Mouse (Mus musculus) forebrain, embryonic 12.5 days (tissue): Measurements from ENCODE around the gene Siva1. TPM values are rescaled to one million over a fixed set of nuclear protein-coding genes. Genes with fewer than 3 reads are reported as not detected.
A peak's percentile ranks its signal among the peaks of the same experiment; 100 is the strongest.

Experiments
- ATAC-seq: fragments of 200-750 bp; cut with Nextera tagmentation; 2 replicates; pipeline ENCODE4 v1.8.0; 2017; ENCODE audit warnings: moderate TSS enrichment; ENCODE audit not compliant: low FRiP score
- H3K27ac ChIP-seq: fragments of 300-500 bp; sonication (generic); 2 replicates; pipeline ENCODE4 v1.5.1; 2016; ENCODE audit warnings: mild to moderate bottlenecking
- H3K27me3 ChIP-seq: fragments of 300-500 bp; sonication (generic); 2 replicates; pipeline ENCODE4 v1.6.1; 2016; ENCODE audit warnings: mild to moderate bottlenecking
- H3K36me3 ChIP-seq: fragments of 300-500 bp; sonication (generic); replicated peaks from 2 replicates; pipeline ENCODE4 v1.6.1; 2016; ENCODE audit warnings: mild to moderate bottlenecking
- H3K4me1 ChIP-seq: fragments of 300-500 bp; sonication (generic); 2 replicates; pipeline ENCODE4 v1.6.1; 2016
- H3K4me2 ChIP-seq: fragments of 300-500 bp; sonication (generic); 2 replicates; pipeline ENCODE4 v1.6.1; 2016; ENCODE audit warnings: mild to moderate bottlenecking, moderate library complexity
- H3K4me3 ChIP-seq: fragments of 300-500 bp; sonication (generic); replicated peaks from 2 replicates; pipeline ENCODE4 v1.5.1; 2016; ENCODE audit warnings: mild to moderate bottlenecking
- H3K9ac ChIP-seq: fragments of 300-500 bp; sonication (generic); 2 replicates; pipeline ENCODE4 v1.6.1; 2016; ENCODE audit warnings: mild to moderate bottlenecking
- H3K9me3 ChIP-seq: fragments of 300-500 bp; sonication (generic); 2 replicates; pipeline ENCODE4 v1.6.1; 2016
- WGBS: fragments of 180-500 bp; shearing (Covaris S2); methylation state at CpG from one replicate; pipeline ENCODE4 v1.1.7; 2016; 5-methylcytosine and 5-hydroxymethylcytosine counted together
- polyA plus RNA-seq: library from polyadenylated mRNA; unstranded; fragments of >200 nt; fragmentation: Nextera tagmentation; extraction: Ambion mirVana; gene quantifications from 2 replicates; pipeline ENCODE4 v1.2.1, GENCODE M21; 2016

Siva1 gene
- polyA plus RNA-seq, 1 experiment from 2014 or later = 173 TPM

DNA sequence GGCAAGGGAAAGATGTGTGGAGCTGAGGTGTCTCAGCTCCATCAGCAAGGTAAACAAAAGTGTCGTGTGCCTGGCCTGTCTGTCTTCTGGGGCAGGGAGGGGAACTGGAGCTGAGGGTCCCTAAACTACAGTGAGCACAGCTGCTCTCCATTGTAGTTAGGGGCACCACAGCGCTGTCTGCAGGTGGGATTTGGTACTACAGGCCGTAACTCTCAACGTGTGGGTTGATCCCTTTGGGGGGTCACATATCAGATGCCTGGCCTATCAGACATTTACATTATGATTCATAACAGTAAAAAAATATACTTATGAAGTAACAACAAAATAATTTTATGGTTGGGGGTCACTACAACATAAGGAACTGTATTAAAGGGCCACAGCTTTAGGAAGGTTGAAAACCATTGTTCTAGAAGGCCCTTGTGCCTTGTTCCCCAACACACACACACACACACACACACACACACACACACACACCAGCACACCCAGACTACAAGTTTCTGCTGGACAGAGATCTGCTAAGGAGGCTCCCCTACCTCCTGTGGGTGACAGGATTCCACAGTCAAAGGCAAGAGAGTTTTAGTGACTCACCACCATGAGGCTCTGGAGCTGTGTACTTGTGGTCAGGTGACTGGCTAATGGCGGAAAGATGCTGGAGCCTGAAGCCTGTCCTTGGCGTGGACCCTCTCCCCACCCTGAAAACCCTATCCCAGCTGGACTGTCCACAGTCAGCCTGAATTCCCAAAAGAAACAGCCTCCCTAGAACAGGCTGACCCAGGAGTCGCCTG is 17.2 kb upstream of the Siva1 start:
- Histone ChIP-seq H3K27ac (no peak overlapping the region), H3K9ac (no peak overlapping the region), H3K4me3 (no peak overlapping the region), H3K4me2 (no peak overlapping the region), H3K4me1 (peaks cover 10% of the 10 kb centered on the region), H3K9me3 (no peaks in the 10 kb centered on the region), H3K36me3 (no peaks in the 10 kb centered on the region), H3K27me3 (peaks cover 5% of the 10 kb centered on the region)
- 68% methylated on average over 7 of the region's 7 CpGs for WGBS
- ATAC-seq = no peak

DNA sequence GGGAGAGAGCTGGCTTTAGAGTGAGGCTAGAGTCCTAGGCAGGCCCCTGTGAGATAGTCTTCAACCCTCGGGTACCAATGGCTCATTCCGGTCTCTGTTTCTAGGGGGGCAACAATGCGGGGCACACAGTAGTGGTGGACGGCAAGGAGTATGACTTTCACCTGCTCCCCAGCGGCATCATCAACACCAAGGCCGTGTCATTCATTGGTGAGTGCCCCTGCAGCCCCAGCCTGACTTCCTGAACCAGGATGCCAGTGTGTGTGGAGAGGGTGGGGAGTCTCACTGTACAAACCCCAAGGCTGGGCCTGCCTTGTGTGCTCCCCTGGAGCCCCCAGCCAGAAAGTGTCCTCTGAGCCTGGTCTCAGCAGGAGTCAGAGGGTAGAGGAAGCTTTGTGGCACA is 16.3 kb upstream of the Siva1 start:
- Histone ChIP-seq H3K27ac (no peak overlapping the region), H3K4me3 (no peak overlapping the region), H3K9me3 (no peaks in the 10 kb centered on the region), H3K36me3 (no peaks in the 10 kb centered on the region), H3K4me1 (peaks cover 10% of the 10 kb centered on the region), H3K9ac (no peak overlapping the region), H3K27me3 (no peaks in the 10 kb centered on the region; the same call in 1 of the 2 replicates), H3K4me2 (no peak overlapping the region)
- no peak for ATAC-seq
- 92% methylated on average over 6 of the region's 6 CpGs for WGBS

DNA sequence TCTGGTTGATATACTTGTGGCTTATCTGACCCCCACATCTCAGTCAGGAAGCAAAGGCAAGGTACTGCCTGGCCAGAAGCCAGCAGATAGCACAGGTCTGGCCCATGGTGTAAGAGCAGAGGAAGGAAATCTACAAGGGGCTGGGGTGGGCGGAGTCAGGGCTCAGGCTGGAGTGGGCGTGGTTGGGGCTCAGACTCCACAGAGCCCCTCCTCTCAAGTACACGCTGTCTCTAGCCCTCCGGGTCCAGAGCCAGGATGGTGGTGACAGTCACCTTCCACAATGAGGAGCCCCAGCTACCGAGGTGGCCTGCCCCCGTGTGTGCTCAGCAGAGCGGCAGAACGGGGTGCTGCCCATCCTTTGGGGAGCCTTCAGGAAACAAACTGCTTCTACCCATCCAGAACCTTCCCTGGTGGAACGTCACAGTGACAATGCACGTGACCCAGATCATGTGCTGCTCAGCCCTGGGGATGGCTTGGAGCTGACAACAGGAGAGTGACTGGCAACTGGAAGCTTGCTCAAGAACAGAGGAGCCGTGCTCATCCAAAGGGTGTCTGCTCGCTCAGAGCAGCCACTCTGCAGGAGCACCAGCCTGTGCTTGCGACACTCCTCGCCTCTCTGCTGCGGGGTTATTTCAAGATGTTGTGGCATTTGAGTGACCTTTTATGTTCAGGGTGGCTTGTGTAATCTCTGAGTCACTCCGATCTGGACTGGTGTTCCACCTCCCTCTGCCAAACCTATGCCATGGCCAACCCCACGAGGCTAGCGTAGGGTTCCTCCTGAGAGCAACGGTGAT is 15.4 kb upstream of the Siva1 start:
- H3K4me2 ChIP-seq = peak overlapping the region; percentile 46
- no peaks in the 10 kb centered on the region for H3K9me3 ChIP-seq
- H3K9ac ChIP-seq = no peak overlapping the region
- H3K27me3 ChIP-seq = no peaks in the 10 kb centered on the region; the same call in 1 of the 2 replicates
- H3K4me3 ChIP-seq = no peak overlapping the region
- peaks cover 8% of the 10 kb centered on the region for H3K4me1 ChIP-seq
- ATAC-seq = peak; percentile 69
- 38% methylated on average over 19 of the region's 19 CpGs for WGBS
- no peaks in the 10 kb centered on the region for H3K36me3 ChIP-seq
- no peak overlapping the region for H3K27ac ChIP-seq

DNA sequence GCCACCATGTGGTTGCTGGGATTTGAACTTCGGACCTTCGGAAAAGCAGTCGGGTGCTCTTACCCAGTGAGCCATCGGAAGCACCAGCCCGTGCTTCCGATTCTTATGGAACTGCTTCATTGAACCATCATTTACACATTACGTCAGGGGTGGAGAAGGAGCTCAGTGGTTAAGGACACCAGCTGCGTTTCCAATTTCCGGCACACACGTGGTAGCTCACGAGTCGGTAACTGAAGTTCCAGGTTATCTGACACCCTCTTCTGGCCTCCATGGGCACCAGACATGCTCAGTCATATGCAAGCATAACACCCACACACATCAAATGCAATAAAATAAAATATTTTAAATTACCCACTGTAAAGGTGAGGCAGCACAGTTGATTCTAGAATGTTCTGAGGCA is 14.4 kb upstream of the Siva1 start:
- Histone ChIP-seq H3K27me3 (no peaks in the 10 kb centered on the region; the same call in 1 of the 2 replicates), H3K4me3 (no peak overlapping the region), H3K4me1 (peaks cover 8% of the 10 kb centered on the region), H3K9ac (no peak overlapping the region), H3K9me3 (no peaks in the 10 kb centered on the region), H3K4me2 (no peak overlapping the region), H3K36me3 (no peaks in the 10 kb centered on the region), H3K27ac (no peak overlapping the region)
- WGBS = 89% methylated on average over 12 of the region's 12 CpGs
- ATAC-seq = no peak

DNA sequence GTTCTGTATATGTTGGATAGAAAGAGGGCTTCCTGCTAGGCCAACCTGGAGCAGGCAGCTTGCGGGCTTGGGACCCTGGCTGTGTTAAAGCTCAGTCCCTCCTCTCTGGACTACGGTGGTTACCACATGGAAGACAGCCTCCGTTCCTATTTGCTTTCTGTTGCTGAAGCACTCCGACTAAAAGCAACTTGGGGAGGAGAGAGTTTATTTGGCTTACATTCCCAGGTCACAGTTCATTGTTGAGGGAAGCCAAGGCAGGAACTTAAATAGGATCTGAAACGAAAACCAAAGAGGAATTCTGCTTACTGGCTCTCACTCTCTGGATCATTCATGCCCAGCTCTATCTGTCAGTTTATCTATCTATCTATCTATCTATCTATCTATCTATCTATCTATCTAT is 13.7 kb upstream of the Siva1 start:
- Histone ChIP-seq H3K36me3 (no peaks in the 10 kb centered on the region), H3K27me3 (no peaks in the 10 kb centered on the region; the same call in 1 of the 2 replicates), H3K4me2 (no peak overlapping the region), H3K4me1 (peaks cover 8% of the 10 kb centered on the region), H3K9me3 (no peaks in the 10 kb centered on the region), H3K9ac (no peak overlapping the region), H3K27ac (no peak overlapping the region), H3K4me3 (no peak overlapping the region)
- ATAC-seq = no peak
- WGBS = 87% methylated on average over 5 of the region's 5 CpGs

DNA sequence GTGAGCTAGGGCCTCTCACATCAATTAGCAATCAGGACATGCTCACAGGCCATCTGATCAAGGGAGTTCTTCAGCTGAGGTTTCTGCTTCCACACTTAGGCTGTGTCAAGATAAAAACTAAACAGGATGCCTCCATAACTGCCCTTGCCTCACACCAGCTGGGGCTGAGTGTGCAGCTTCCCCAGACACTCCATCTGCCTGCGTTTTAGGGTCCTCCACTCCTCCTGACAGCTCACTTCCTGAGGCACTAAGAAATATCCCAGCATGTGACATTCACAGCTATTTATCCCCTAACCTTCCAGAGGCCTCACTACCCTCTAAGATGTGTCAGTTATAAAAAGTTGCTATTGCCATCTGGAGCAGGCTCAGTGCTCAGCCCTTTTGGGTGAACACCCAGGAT is 13.0 kb upstream of the Siva1 start:
- no peak overlapping the region for H3K4me3 ChIP-seq
- peaks cover 8% of the 10 kb centered on the region for H3K4me1 ChIP-seq
- no peaks in the 10 kb centered on the region for H3K36me3 ChIP-seq
- no peak overlapping the region for H3K4me2 ChIP-seq
- H3K27me3 ChIP-seq = no peaks in the 10 kb centered on the region; the same call in 1 of the 2 replicates
- no peak overlapping the region for H3K27ac ChIP-seq
- WGBS = 84% methylated on average over 1 of the region's 1 CpGs
- H3K9ac ChIP-seq = no peak overlapping the region
- no peaks in the 10 kb centered on the region for H3K9me3 ChIP-seq
- ATAC-seq = no peak

DNA sequence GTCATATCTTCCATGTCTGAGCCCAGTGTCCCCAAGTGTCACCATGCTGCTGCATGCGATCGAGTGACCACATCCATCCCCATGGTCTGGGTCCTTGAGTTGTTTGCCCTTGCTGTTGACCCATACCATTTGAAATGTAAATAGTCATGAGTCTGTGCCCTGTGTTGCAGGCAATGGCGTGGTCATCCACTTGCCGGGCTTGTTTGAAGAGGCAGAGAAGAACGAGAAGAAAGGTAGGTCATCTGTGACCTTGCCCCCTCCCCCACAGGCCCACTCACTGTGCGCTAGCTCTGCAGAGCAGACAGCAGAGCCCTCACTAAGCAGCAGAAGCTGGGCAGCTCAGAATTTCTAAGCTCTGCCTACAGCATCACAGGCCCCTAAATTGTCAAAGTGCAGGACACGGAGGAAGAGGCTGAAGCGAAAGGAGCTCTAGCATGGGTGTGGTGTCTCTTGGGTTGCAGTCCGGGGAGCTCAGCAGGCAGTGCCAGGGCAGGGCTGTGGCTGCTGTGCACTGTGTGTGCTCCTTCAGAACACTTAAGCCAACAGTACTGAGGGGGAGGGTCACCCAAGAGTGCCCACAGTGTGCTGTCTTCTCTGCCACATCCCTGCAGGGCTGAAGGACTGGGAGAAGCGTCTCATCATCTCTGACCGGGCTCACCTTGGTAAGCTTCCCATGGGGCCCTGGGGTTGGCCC is 12.2 kb upstream of the Siva1 start:
- H3K9ac ChIP-seq = no peak overlapping the region
- no peak for ATAC-seq
- H3K4me3 ChIP-seq = no peak overlapping the region
- H3K27ac ChIP-seq = no peak overlapping the region
- no peaks in the 10 kb centered on the region for H3K36me3 ChIP-seq
- peaks cover 8% of the 10 kb centered on the region for H3K4me1 ChIP-seq
- H3K9me3 ChIP-seq = no peaks in the 10 kb centered on the region
- WGBS = 80% methylated on average over 11 of the region's 11 CpGs
- H3K4me2 ChIP-seq = no peak overlapping the region
- no peaks in the 10 kb centered on the region; the same call in 1 of the 2 replicates for H3K27me3 ChIP-seq

DNA sequence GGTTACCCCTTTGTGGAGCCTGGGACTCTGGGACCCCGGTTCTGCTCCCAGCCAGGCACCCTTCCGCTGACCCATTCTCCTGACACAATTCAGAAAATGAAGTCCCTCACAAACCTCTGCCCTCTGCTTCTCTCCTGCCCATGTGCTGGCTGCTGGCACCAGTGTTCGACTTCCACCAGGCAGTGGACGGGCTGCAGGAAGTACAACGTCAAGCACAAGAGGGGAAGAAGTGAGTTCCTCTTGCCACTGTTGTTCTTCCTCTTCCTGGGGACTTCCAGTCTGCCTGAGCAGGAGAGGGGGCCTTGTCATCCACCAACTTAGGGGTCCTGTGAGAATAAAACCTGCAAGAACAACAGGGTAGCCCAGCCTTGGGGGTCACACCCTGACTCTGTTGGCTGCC is 11.6 kb upstream of the Siva1 start:
- no peak overlapping the region for H3K4me2 ChIP-seq
- H3K27ac ChIP-seq = no peak overlapping the region
- no peaks in the 10 kb centered on the region; the same call in 1 of the 2 replicates for H3K27me3 ChIP-seq
- H3K9me3 ChIP-seq = no peaks in the 10 kb centered on the region
- no peaks in the 10 kb centered on the region for H3K36me3 ChIP-seq
- H3K4me1 ChIP-seq = peaks cover 8% of the 10 kb centered on the region
- 84% methylated on average over 5 of the region's 5 CpGs for WGBS
- no peak for ATAC-seq
- H3K4me3 ChIP-seq = no peak overlapping the region
- no peak overlapping the region for H3K9ac ChIP-seq

DNA sequence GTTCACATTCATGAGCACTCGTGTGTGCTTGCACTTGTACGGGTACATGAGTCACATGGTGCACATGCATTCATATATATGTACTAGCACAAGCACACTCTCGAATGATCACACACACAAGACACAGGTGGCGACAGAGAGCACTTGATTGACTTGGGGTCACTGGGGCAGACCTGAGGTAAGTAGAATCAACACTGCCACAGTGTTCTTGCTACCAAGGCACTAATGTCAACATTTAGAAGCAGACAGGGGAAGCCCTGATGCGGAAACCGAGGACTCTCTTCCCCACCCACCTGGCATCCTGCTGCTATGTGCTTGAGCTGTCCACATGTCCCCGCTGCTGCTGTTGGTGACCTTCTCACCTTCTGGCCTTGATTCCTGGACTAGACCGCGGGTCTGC is 10.8 kb upstream of the Siva1 start:
- Histone ChIP-seq H3K4me1 (peaks cover 7% of the 10 kb centered on the region), H3K9ac (no peak overlapping the region), H3K27ac (no peak overlapping the region), H3K4me2 (no peak overlapping the region), H3K27me3 (no peaks in the 10 kb centered on the region; the same call in 1 of the 2 replicates), H3K9me3 (no peaks in the 10 kb centered on the region), H3K36me3 (no peaks in the 10 kb centered on the region), H3K4me3 (no peak overlapping the region)
- 81% methylated on average over 9 of the region's 9 CpGs for WGBS
- no peak for ATAC-seq

DNA sequence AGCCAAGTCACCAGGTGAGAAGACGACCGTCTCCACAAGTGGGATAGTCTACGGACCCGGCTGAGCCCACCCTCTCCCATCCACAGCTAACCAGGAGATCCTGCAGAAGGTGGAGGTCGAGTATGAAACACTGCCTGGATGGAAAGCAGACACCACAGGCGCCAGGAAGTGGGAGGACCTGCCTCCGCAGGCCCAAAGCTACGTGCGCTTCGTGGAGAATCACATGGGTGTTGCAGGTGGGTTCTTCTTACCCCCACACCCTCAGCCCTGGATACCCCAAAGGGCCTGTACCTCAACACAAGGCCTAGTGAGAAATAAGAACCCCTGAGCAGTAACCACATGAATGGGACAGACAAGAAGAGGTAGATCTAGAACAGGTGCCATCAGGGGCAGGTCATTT is 5.0 kb upstream of the Siva1 start:
- Histone ChIP-seq H3K36me3 (no peaks in the 10 kb centered on the region), H3K27me3 (no peaks in the 10 kb centered on the region), H3K4me1 (0 out of 2 replicates have a peak, but pooled peaks cover 3% of the 10 kb centered on the region), H3K27ac (no peak overlapping the region), H3K4me3 (no peak overlapping the region), H3K9ac (no peak overlapping the region), H3K4me2 (no peak overlapping the region), H3K9me3 (no peaks in the 10 kb centered on the region)
- ATAC-seq = no peak
- WGBS = 88% methylated on average over 10 of the region's 10 CpGs

DNA sequence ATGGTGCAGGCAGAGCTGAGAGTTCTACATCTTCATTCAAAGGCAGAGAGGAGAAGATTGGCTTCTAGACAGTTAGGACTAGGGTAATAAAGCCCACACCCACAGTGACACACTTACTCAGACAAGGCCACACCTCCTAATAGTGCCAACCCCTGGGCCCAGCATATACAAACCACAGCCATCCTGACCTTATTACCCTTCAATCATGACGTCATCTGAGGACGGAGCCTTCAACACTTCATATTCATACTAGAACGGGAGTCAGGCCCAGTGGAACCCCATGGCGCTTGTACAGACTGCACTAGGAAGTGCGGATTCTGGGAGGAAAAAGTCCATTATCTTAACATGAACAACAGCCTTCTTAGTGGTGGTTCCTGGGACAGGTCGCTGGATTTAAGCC is 1.4 kb upstream of the Siva1 start:
- no peak overlapping the region for H3K27ac ChIP-seq
- no peak overlapping the region for H3K9ac ChIP-seq
- H3K4me2 ChIP-seq = no peak overlapping the region
- H3K4me1 ChIP-seq = peaks cover 19% of the 10 kb centered on the region
- H3K36me3 ChIP-seq = peaks cover 12% of the 10 kb centered on the region
- ATAC-seq = no peak
- no peaks in the 10 kb centered on the region for H3K9me3 ChIP-seq
- H3K27me3 ChIP-seq = no peaks in the 10 kb centered on the region
- H3K4me3 ChIP-seq = no peak overlapping the region
- 95% methylated on average over 6 of the region's 6 CpGs for WGBS

DNA sequence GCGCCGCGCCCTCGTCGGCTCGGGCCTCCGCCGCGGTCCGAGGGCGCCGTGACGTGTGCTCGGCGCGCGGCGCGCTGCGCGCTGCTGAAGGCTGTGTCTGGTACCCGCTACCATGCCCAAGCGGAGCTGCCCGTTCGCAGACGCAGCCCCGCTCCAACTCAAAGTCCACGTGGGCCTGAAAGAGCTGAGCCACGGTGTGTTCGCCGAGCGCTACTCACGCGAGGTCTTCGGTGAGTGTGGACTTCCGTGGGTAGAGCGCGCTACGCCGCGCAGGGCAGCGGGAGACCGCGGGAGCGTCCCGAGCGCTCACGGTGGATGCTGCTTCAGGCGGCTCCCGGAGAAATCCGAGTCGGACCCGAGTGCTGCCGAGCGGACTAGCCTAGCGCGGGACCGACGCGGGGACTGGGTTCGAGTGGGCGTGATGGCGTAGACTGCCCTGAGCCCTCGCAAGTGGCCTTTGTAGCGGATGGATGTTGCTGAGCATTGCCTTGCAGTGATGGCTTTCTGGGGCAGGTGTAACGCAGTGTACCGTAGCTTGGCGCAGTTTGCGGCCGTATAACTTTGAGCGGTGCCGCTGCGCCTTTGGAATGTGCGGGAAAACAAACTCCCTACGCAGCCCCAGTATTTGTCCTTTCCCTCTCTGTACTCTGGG is 502 bp downstream of the Siva1 start:
- no peaks in the 10 kb centered on the region for H3K27me3 ChIP-seq
- H3K36me3 ChIP-seq = peaks cover 30% of the 10 kb centered on the region
- no peak for ATAC-seq
- H3K9me3 ChIP-seq = no peaks in the 10 kb centered on the region
- H3K27ac ChIP-seq = peak overlapping the region; percentile 86
- peak overlapping the region; percentile 80 for H3K9ac ChIP-seq
- peaks cover 19% of the 10 kb centered on the region for H3K4me1 ChIP-seq
- H3K4me2 ChIP-seq = peak overlapping the region; percentile 70
- peak overlapping the region; percentile 77 for H3K4me3 ChIP-seq
- WGBS = under 1% methylated on average over 75 of the region's 75 CpGs
